Mouse (Mus musculus): ENCODE measurements around the gene Cd276. TPM values are rescaled to one million over a fixed set of nuclear protein-coding genes. Genes with fewer than 3 reads are reported as not detected.

Gene Cd276
- polyA plus RNA-seq, 1 experiment from 2014 or later = 38.5 TPM

DNA sequence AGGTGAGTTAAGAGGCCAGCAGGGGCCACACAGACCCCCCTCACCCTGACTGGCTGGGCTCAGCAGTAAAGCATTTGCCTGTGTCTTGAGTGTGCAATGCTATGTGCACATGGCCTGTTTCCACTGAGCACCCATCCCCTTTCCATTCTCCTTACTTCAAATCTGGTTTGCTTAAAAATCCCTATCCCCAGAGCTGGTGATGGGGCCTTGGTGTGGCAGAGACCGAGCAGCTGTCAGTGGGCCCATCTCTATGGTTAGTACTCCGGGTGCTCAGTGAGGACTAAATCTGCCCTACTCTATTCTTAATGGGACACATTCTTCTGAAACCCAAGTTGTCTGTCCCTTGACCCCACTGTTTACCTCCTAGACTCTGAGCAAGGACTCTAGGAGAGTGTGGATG lies 64.8 kb downstream of the Cd276 start:
- ATAC-seq (ENCODE audit: low FRiP score, low TSS enrichment) = no peak
- Histone ChIP-seq H3K4me1 (ENCODE audit: insufficient read depth, low read length) (peaks cover 19% of the 10 kb centered on the region), H3K36me3 (ENCODE audit: insufficient read depth, low read length) (no peaks in the 10 kb centered on the region), H3K4me3 (ENCODE audit: low read length) (no peak overlapping the region), H3K27me3 (ENCODE audit: insufficient read depth, low read length) (peaks cover 12% of the 10 kb centered on the region; the same call in 1 of the 2 replicates), H3K4me2 (replicated peaks; ENCODE audit: low read depth, low read length) (no peak overlapping the region; the same call in 1 of the 2 replicates), H3K9ac (replicated peaks; ENCODE audit: low read length) (no peak overlapping the region), H3K9me3 (ENCODE audit: low read length) (no peaks in the 10 kb centered on the region), H3K27ac (ENCODE audit: low read length) (no peak overlapping the region)
- 43% methylated on average over 2 of the region's 2 CpGs for WGBS

DNA sequence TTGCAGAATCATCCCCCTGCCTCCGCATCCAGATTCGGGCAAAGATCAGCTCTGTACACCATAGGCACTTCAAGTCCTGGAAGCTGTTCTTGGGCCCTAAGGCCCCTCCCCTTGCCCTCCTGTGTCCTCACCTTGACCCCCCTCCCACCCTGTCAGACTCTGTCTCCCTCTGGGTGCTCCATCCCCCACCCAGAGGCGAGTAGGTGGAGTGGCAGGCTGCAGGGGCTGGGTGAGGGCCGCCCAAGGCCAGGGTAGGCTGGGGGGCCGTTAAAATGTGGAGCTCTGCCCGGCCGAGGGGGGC lies 65.4 kb downstream of the Cd276 start:
- H3K4me3 ChIP-seq (ENCODE audit: low read length) = peak overlapping the region; percentile 70
- ATAC-seq (ENCODE audit: low FRiP score, low TSS enrichment) = no peak
- peaks cover 12% of the 10 kb centered on the region; the same call in 1 of the 2 replicates for H3K27me3 ChIP-seq (ENCODE audit: insufficient read depth, low read length)
- H3K4me1 ChIP-seq (ENCODE audit: insufficient read depth, low read length) = peaks cover 19% of the 10 kb centered on the region
- no peaks in the 10 kb centered on the region for H3K9me3 ChIP-seq (ENCODE audit: low read length)
- H3K36me3 ChIP-seq (ENCODE audit: insufficient read depth, low read length) = no peaks in the 10 kb centered on the region
- H3K27ac ChIP-seq (ENCODE audit: low read length) = no peak overlapping the region
- peak overlapping the region; percentile 98 for H3K4me2 ChIP-seq (replicated peaks; ENCODE audit: low read depth, low read length)
- 15% methylated on average over 7 of the region's 7 CpGs for WGBS
- H3K9ac ChIP-seq (replicated peaks; ENCODE audit: low read length) = peak overlapping the region; percentile 41

DNA sequence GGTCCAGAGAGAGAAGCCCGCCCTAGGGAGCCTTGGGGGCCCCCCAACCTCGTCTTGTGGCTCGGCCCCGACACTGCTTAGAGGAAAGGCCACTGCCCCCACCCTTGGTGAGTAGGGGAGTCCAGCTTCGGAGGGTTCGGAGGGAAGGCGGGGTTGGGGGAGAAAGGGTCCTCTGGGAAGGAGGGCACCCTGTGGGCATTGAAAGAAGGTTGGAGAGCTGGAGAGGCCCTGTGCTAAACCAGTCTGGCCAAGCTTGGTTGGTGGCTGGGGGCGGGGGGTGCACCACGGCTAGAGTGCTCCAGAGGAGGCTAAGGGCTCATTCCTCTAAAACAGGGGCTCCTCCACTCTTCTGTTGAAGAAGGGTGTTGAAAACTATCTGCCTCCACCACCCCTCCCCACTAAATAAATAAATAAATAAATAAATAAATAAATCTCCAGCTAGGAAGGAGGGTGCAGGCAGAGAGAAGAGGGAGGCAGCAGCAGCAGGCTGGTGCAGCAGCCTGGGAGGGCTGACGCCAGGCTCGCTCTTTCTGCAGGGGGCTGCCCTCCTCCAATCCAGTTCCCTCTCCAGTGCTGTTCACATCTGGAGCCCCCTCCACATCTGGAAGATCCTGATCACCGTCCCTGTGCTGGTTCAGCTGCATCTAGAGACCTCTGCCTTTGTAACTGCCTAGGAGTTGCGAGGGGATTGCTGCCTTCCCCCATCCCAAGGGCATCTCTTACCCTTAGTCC lies 65.9 kb downstream of the Cd276 start:
- Histone ChIP-seq H3K9ac (replicated peaks; ENCODE audit: low read length) (peak overlapping the region; percentile 77), H3K27ac (ENCODE audit: low read length) (no peak overlapping the region), H3K36me3 (ENCODE audit: insufficient read depth, low read length) (no peaks in the 10 kb centered on the region), H3K27me3 (ENCODE audit: insufficient read depth, low read length) (peaks cover 12% of the 10 kb centered on the region; the same call in 1 of the 2 replicates), H3K4me2 (replicated peaks; ENCODE audit: low read depth, low read length) (peak overlapping the region; percentile 98), H3K9me3 (ENCODE audit: low read length) (no peaks in the 10 kb centered on the region), H3K4me1 (ENCODE audit: insufficient read depth, low read length) (peaks cover 19% of the 10 kb centered on the region), H3K4me3 (ENCODE audit: low read length) (peak overlapping the region; percentile 70)
- 4% methylated on average over 13 of the region's 13 CpGs for WGBS
- no peak for ATAC-seq (ENCODE audit: low FRiP score, low TSS enrichment)

DNA sequence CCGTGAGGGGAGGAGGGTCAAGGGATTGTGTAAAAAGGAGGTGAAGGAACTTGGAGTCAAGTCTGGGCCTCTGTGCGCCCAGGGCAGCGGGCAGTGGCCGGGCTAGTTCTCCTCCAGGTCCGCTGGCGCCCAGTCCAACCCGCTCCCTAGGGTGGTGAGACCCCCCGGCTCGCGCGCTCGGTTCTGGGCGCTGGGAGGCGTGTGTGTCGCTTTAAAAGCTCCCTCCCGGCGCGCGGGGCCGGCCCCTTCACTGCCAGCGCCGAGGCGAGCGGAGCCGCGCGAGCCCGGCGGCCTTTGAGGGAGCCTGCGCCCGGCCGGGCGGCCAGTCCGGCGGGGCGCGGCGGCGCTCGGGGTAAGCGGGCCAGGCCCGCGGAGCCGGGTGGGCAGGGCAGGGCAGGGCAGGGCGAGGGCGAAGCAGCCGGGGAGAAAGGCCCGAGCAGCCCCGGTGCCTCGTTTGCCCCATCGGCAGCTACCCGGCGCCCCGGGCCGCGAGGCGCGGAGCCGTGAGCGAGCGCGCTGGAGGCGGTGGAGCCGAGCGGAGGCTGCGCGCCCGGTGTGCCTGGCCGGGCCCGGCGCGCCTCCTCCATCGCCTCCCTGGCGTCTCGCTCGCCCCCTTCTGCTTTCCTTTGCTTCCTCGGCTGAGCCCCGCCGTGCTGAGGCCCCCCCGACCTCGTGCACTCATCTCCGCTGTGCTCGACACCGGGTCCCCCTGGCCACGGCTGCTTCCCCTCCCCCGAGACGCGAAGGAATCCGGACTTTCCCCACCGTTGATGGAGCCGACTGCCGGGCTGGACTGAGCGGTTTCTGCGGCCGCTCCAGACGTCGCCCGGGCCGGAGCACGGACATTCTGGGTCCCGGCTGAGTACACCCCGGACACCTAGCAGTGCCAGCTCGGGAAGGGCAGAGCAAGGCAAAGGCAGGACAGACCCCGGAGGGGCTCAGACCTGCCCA lies 67.1 kb downstream of the Cd276 start, which contains the start of gene Insyn1:
Gene Insyn1, plus strand, starts transcription at position 753 of the 951 bp plus-strand sequence.
- H3K27ac ChIP-seq (ENCODE audit: low read length) = peak within 1 kb of the TSS; percentile 69
- peak within 1 kb of the TSS; percentile 70 for H3K4me3 ChIP-seq (ENCODE audit: low read length)
- H3K27me3 ChIP-seq (ENCODE audit: insufficient read depth, low read length) = peaks cover 12% of the 10 kb centered on the region; the same call in 1 of the 2 replicates
- under 1% methylated on average over 90 of the region's 104 CpGs for WGBS
- ATAC-seq (ENCODE audit: low FRiP score, low TSS enrichment) = peak; percentile 77
- peaks cover 19% of the 10 kb centered on the region for H3K4me1 ChIP-seq (ENCODE audit: insufficient read depth, low read length)
- peak within 1 kb of the TSS; percentile 77 for H3K9ac ChIP-seq (replicated peaks; ENCODE audit: low read length)
- no peaks in the 10 kb centered on the region for H3K36me3 ChIP-seq (ENCODE audit: insufficient read depth, low read length)
- no peaks in the 10 kb centered on the region for H3K9me3 ChIP-seq (ENCODE audit: low read length)
- peak within 1 kb of the TSS; percentile 98 for H3K4me2 ChIP-seq (replicated peaks; ENCODE audit: low read depth, low read length)

DNA sequence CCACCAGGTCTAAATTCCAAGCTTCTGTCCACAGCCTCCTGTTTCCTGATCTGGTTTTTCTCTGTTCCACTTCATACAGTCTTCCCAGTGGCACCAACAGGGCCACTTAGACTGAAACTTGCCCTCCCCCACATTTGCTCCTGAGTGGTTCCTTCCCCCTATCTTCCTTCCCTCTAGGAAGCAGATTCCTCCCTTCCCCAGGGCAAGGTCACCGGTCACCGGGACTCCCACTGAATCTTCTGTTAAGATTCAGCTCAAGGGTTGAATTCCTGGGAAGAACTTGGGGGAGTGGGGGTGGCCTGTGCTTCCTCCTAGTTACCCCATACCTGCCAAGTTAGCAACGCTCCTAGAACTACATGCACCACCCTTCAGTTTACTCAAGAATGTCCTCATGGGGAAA lies 68.2 kb downstream of the Cd276 start:
- H3K36me3 ChIP-seq (ENCODE audit: insufficient read depth, low read length) = no peaks in the 10 kb centered on the region
- peaks cover 12% of the 10 kb centered on the region; the same call in 1 of the 2 replicates for H3K27me3 ChIP-seq (ENCODE audit: insufficient read depth, low read length)
- no peak overlapping the region for H3K9ac ChIP-seq (replicated peaks; ENCODE audit: low read length)
- no peak overlapping the region for H3K4me3 ChIP-seq (ENCODE audit: low read length)
- no peak overlapping the region for H3K4me2 ChIP-seq (replicated peaks; ENCODE audit: low read depth, low read length)
- H3K27ac ChIP-seq (ENCODE audit: low read length) = no peak overlapping the region
- no peaks in the 10 kb centered on the region for H3K9me3 ChIP-seq (ENCODE audit: low read length)
- WGBS = 18% methylated on average over 3 of the region's 3 CpGs
- H3K4me1 ChIP-seq (ENCODE audit: insufficient read depth, low read length) = peaks cover 19% of the 10 kb centered on the region
- ATAC-seq (ENCODE audit: low FRiP score, low TSS enrichment) = no peak

Other genes starting within 250 kb of the Cd276 start
- 32.7 and 36.6 TPM in 2 replicates for gene Loxl1, start 242.3 kb downstream of the Cd276 start, polyA plus RNA-seq (2015; fragmentation: Nextera tagmentation; extraction: Ambion mirVana)
- gene Tbc1d21, start 185.0 kb downstream of the Cd276 start, polyA plus RNA-seq (2015; fragmentation: Nextera tagmentation; extraction: Ambion mirVana) = not detected in 2 replicates
- gene Insyn1, start 66.8 kb downstream of the Cd276 start, polyA plus RNA-seq (2015; fragmentation: Nextera tagmentation; extraction: Ambion mirVana) = 1.0 and 1.5 TPM in 2 replicates
- 135 and 139 TPM in 2 replicates for gene Nptn, start 26.8 kb upstream of the Cd276 start, polyA plus RNA-seq (2015; fragmentation: Nextera tagmentation; extraction: Ambion mirVana)
- 1.6 and 3.8 TPM in 2 replicates for gene Rec114, start 188.5 kb upstream of the Cd276 start, polyA plus RNA-seq (2015; fragmentation: Nextera tagmentation; extraction: Ambion mirVana)